Mouse (Mus musculus) thymus, adult 2 months (tissue): Measurements from ENCODE around the gene Sept4. TPM values are rescaled to one million over a fixed set of nuclear protein-coding genes. Genes with fewer than 3 reads are reported as not detected.
A peak's percentile ranks its signal among the peaks of the same experiment; 100 is the strongest.

Source experiments
- DNase-seq: peaks from one replicate; pipeline ENCODE4 v3.0.0; 2021
- H3K27ac ChIP-seq: fragments of 200-500 bp; 2 replicates; pipeline ENCODE4 v1.5.1; 2012; ENCODE audit warnings: low read length, control low read depth; ENCODE audit not compliant: control insufficient read depth, insufficient read depth
- H3K27me3 ChIP-seq: fragments of 200-500 bp; 2 replicates; pipeline ENCODE4 v1.6.1; 2012; ENCODE audit warnings: mild to moderate bottlenecking, low read length, moderate library complexity, mixed read lengths; ENCODE audit not compliant: control insufficient read depth, insufficient read depth
- H3K36me3 ChIP-seq: fragments of 200-500 bp; 2 replicates; pipeline ENCODE4 v1.6.1; 2012; ENCODE audit warnings: mild to moderate bottlenecking, low read length, moderate library complexity; ENCODE audit not compliant: control insufficient read depth, insufficient read depth
- H3K4me1 ChIP-seq: fragments of 200-500 bp; replicated peaks from 2 replicates; pipeline ENCODE4 v1.6.1; 2012; ENCODE audit warnings: low read length; ENCODE audit not compliant: control insufficient read depth, insufficient read depth
- H3K4me3 ChIP-seq: fragments of 200-500 bp; 2 replicates; pipeline ENCODE4 v1.5.1; 2012; ENCODE audit warnings: mild to moderate bottlenecking, low read length, control low read depth, moderate library complexity; ENCODE audit not compliant: control insufficient read depth, insufficient read depth
- CTCF ChIP-seq: fragments of 200-500 bp; IDR thresholded peaks from 2 replicates; pipeline ENCODE4 v1.5.1; 2012; ENCODE audit warnings: mild to moderate bottlenecking, control low read depth, low read length, moderate library complexity, borderline replicate concordance; ENCODE audit not compliant: control insufficient read depth, poor library complexity, insufficient read depth; ENCODE audit errors: extremely low read depth
- POLR2A ChIP-seq: fragments of 200-500 bp; IDR thresholded peaks from 2 replicates; pipeline ENCODE4 v1.6.1; 2012; ENCODE audit warnings: mild to moderate bottlenecking, low read length, control low read depth, moderate library complexity; ENCODE audit not compliant: control insufficient read depth, poor library complexity, insufficient read depth; ENCODE audit errors: extremely low read depth
- WGBS: fragments of 180-500 bp; shearing (Covaris S2); methylation state at CpG from one replicate; pipeline ENCODE4 v1.1.7; 2018; 5-methylcytosine and 5-hydroxymethylcytosine counted together
- polyA plus RNA-seq: library from polyadenylated mRNA; depleted of rRNA; stranded (reverse); fragments of >200 nt; gene quantifications from 2 replicates; pipeline ENCODE4 v1.2.3, GENCODE M21; 2012

Sept4 gene
- polyA plus RNA-seq, 1 experiment: 13.2 TPM

DNA sequence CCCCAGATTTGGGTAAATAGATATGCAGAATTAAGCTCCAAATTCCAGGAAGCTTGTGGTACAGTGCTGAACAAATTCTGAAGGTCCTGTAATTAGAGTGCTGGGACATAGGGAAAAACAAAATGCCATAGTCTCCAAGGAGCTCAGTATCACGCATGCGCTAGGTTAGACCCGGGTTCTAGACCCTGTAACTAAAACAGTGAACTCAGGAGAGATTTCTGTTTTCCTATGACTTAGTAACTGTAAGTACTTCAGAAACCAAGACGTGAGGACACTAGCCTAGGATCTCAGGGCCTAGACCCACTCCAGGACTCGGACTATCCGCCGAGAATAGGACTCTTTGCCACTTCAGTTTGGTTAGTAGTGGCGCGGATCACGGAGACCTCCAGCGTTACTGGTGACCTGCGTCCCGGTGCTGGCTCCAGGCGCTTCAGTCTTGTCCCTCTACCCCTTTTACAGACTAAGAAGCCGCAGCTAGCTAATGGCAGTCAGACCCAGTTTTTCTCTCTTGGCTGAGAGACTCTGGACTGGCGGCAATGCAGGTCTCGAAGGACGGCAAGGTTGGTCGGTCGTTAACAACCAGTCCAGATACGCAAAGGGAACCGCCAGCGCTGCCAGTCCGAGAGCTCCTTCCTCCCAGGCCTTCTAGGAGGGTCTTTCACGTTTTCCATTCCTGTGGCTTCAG is 22.3 kb downstream of the Sept4 start:
- no peak for TF ChIP-seq CTCF
- TF ChIP-seq POLR2A: no peak
- Histone ChIP-seq H3K36me3 (no peaks in the 10 kb centered on the region), H3K27me3 (no peaks in the 10 kb centered on the region), H3K4me1 (peaks cover 18% of the 10 kb centered on the region), H3K4me3 (peak overlapping the region; percentile 58), H3K27ac (peak overlapping the region; percentile 61)
- peak; percentile 36 for DNase-seq
- 3% methylated on average over 25 of the region's 25 CpGs for WGBS

DNA sequence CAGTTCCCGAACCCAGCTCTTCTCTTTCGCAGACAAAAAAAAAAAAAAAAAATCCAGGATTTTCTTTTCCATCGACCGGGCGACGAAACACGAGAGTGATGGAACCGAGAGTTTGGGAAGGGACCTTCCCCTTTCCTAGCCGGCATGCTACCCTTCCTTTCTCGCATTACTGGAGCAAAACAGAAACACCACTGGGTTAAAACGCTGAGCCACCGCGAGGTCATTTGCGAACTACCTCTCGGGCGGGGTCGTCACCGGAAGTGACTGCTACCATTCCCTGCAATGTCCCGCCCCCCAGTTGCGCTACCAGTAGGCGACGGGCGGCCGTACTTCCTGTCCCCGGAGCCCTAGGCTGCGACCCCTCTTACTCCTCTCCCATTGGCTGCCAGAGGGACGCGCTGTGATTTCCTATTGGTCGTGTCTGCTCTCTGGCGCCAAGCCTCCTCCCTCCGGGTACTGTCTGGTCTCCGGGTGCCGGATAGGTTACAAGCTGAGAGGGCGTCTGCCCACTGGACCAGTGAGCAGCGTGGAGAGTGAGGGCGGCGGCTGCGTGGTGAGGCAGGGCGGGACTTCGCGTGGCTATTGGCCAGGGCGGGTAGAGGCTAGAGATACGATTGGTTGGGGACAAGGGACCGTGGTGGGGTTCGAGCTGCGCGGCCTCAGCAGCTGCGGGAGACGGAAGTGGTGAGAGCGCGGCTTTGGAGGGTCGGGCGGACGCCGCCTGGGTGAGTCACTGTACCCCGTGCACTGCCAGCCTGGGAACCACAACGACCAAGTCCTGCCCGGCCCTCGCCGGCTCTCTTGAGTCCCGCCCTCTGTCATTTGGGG is 23.0 kb downstream of the Sept4 start, which contains the start of gene Mtmr4:
Gene Mtmr4 (plus strand): TSS at position 637 of the 828 bp plus-strand sequence.
- TF ChIP-seq CTCF (0 out of 2 replicates have a peak, but pooled peaks have one; percentile 49), POLR2A (peak; percentile 74)
- under 1% methylated on average over 61 of the region's 61 CpGs for WGBS
- Histone ChIP-seq H3K27ac (peak within 1 kb of the TSS; percentile 61), H3K4me3 (peak within 1 kb of the TSS; percentile 63), H3K4me1 (peaks cover 25% of the 10 kb centered on the region), H3K36me3 (no peaks in the 10 kb centered on the region), H3K27me3 (no peaks in the 10 kb centered on the region)
- peak; percentile 98 for DNase-seq

DNA sequence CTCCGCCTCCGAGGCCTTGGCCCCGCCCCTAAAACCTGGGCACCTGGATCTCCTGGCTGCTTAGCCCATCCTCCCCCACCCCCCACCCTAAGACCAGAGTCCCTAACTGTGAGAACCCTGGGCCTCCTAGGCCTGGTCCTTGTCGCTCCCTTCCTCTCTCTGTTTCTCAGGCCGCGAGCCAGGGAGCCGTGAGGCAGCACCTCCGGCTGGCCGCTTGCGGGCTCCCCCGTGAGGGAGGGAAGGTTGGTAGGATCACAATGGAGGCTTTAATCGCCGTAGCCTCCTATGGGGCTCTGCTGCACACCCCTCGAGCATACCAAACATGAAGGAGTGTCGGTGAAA is 23.6 kb downstream of the Sept4 start:
- TF ChIP-seq POLR2A (no peak), CTCF (no peak)
- Histone ChIP-seq H3K4me1 (peaks cover 25% of the 10 kb centered on the region), H3K4me3 (peak overlapping the region; percentile 63), H3K27ac (peak overlapping the region; percentile 52), H3K36me3 (peaks cover 3% of the 10 kb centered on the region; the same call in 1 of the 2 replicates), H3K27me3 (no peaks in the 10 kb centered on the region)
- DNase-seq: no peak
- WGBS: under 1% methylated on average over 15 of the region's 15 CpGs

DNA sequence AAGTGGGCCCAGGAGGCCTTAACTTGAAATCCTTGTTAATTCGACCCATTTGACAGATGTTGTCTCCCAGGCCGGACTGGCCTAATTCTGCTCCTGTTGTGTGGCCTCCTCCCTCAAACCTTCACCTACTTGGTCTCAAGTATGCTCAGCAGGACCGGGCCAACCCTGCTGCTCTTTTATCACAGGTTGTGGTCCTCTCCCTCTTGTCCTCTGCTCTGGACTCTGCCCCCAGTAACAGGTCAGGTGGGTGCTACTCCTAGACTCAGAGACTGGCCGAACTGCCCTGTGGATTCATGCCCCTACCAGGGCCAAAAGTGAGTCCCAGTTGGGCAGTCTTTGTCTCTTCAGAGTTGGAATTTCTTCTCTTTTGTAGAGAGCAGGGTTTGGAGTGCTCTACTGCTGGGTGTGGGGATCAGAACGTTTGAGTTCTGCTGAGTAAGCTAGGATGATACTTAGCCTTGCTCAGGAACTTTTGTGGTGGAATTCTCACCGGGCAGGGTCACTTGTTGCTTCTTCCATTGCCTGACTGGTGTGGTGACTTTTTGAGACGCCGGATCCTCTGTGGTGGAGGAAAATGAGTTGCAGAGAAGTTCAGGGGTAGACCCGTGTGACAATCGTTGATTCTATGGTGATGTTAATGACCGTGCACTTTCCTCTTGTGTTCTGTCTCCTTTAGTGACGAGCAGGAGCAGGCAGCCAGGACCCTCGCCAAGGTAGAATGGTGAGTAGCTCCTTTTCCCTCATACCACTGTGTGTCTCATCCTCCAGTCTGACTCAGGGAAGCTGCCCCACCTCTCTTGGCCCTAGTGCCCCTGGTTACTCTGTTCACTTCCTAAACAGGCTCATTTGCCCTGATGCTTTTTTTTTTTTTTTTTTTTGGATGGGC is 24.3 kb downstream of the Sept4 start:
- Histone ChIP-seq H3K36me3 (peaks cover 9% of the 10 kb centered on the region; the same call in 1 of the 2 replicates), H3K4me1 (peaks cover 25% of the 10 kb centered on the region), H3K27ac (peak overlapping the region; percentile 52; the same call in 1 of the 2 replicates), H3K27me3 (no peaks in the 10 kb centered on the region), H3K4me3 (peak overlapping the region; percentile 63)
- WGBS: 41% methylated on average over 13 of the region's 13 CpGs
- no peak for TF ChIP-seq CTCF
- no peak for TF ChIP-seq POLR2A
- no peak for DNase-seq

DNA sequence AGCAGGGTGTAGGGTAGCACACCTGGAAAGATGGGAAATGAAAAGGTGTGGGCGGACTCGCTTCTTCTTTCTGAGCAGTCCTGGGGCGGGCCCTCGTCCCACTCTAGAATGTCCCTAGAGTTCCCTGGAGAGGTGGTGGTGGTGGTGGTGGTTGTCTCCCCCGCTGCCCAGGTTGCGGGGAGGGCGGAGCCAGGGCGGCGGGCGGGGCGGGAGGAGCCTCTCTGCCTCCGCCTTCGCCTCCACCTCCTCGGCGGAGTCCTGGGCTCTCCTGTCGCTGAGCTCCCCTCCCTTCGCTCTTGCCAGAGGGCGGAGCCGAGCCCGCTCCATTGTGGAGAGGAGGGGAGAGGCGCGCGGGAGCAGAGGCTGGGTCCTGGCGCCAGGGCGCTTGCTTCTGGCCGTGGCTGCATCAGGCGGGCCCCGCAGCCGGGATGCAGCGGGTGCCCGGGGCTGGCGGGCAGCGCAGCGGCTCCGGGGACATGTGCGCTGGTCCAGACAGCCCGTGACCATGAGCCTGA is 26.7 kb downstream of the Sept4 start:
- Histone ChIP-seq H3K4me3 (peak overlapping the region; percentile 36), H3K27me3 (no peaks in the 10 kb centered on the region), H3K27ac (no peak overlapping the region), H3K36me3 (peaks cover 31% of the 10 kb centered on the region), H3K4me1 (peaks cover 25% of the 10 kb centered on the region)
- TF ChIP-seq POLR2A (no peak), CTCF (no peak)
- WGBS: 6% methylated on average over 36 of the region's 37 CpGs
- DNase-seq: peak; percentile 75

DNA sequence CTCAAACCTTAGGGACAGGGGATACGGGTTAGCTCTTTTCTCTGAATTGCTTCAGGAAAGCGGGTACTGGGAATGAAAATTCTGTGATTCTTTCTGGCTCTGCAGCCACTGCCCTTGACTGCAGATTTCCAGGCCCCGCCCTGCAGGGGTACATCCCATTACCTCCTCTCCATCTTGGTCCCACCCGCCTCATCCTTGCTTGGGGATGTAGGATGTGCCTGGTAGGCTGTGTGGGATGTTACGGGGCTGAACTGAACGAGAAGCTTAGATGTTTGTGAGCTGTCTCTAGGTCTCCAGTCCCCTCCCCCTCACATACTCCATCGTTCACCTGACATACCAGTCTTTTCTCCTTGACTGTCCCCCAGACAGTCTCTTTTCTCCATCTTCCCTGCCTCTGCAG is 27.3 kb downstream of the Sept4 start:
- Histone ChIP-seq H3K27ac (no peak overlapping the region), H3K4me1 (peaks cover 25% of the 10 kb centered on the region)
- DNase-seq: no peak

More for the DNA sequence above, 27.3 kb downstream of the Sept4 start:
- Histone ChIP-seq H3K27me3 (no peaks in the 10 kb centered on the region), H3K4me3 (peak overlapping the region; percentile 36), H3K36me3 (peaks cover 37% of the 10 kb centered on the region)
- no peak for TF ChIP-seq CTCF
- no peak for TF ChIP-seq POLR2A
- 53% methylated on average over 7 of the region's 7 CpGs for WGBS
